Mouse (Mus musculus) heart, postnatal 25 days (tissue): ENCODE measurements around the gene C1s2. TPM values are rescaled to one million over a fixed set of nuclear protein-coding genes. Genes with fewer than 3 reads are reported as not detected.

Source experiments
- total RNA-seq, 2 experiments: library from RNA; stranded (reverse); gene quantifications; 2 replicates each; pipeline ENCODE4 v1.2.3; 2021

Gene C1s2
- total RNA-seq, 2 experiments from 2014 or later, result 0.48 to 0.62 TPM

Other genes with a start within 250 kb of the C1s2 start
- gene Pex5, start 221.0 kb downstream of the C1s2 start, total RNA-seq, result 10 to 100 TPM; 26.2 to 26.9 TPM
- 1 to 10 TPM in 1 of 2 experiments, under 1 TPM in 1; 0.49 to 1.5 TPM for gene Clstn3, start 171.3 kb downstream of the C1s2 start, total RNA-seq
- 1 to 10 TPM; 1.1 to 1.3 TPM for gene C1rl, start 143.0 kb downstream of the C1s2 start, total RNA-seq
- 10 to 100 TPM; 10.7 to 11.6 TPM for gene C1ra, start 123.7 kb downstream of the C1s2 start, total RNA-seq
- gene C1s1, start 93.7 kb downstream of the C1s2 start, total RNA-seq, result 10 to 100 TPM; 20.2 to 22.7 TPM
- 1 to 10 TPM in 1 of 2 experiments, under 1 TPM in 1; 0.95 to 1.3 TPM for gene C1rb, start 65.8 kb downstream of the C1s2 start, total RNA-seq
- gene Lpcat3, start 26.9 kb upstream of the C1s2 start, total RNA-seq, result 10 to 100 TPM; 39.6 to 43.9 TPM
- 10 to 100 TPM; 72.5 to 75.1 TPM for gene Emg1, start 76.1 kb upstream of the C1s2 start, total RNA-seq
- gene Phb2, start 76.3 kb upstream of the C1s2 start, total RNA-seq, result 100 to 1,000 TPM; 322 to 323 TPM
- 1 to 10 TPM; 4.7 TPM for gene Ptpn6, start 102.6 kb upstream of the C1s2 start, total RNA-seq
- gene Grcc10, start 105.3 kb upstream of the C1s2 start, total RNA-seq, result 100 to 1,000 TPM; 274 to 277 TPM
- 1 to 10 TPM in 1 of 2 experiments, not detected in 1; 3.8 TPM for gene Gm45234, start 119.9 kb upstream of the C1s2 start, total RNA-seq
- 10 to 100 TPM; 37.0 to 39.7 TPM for gene Atn1, start 120.4 kb upstream of the C1s2 start, total RNA-seq
- gene Eno2, start 133.6 kb upstream of the C1s2 start, total RNA-seq, result 1 to 10 TPM; 1.9 to 3.3 TPM
- gene Lrrc23, start 143.6 kb upstream of the C1s2 start, total RNA-seq, result not detected
- gene Spsb2, start 172.6 kb upstream of the C1s2 start, total RNA-seq, result 1 to 10 TPM; 2.9 to 3.3 TPM
- gene Tpi1, start 178.2 kb upstream of the C1s2 start, total RNA-seq, result 100 to 1,000 TPM; 837 to 904 TPM
- gene Usp5, start 193.4 kb upstream of the C1s2 start, total RNA-seq, result 10 to 100 TPM; 73.7 to 75.3 TPM
- 1 to 10 TPM in 1 of 2 experiments, under 1 TPM in 1; 0.91 to 1.6 TPM for gene Cdca3, start 193.5 kb upstream of the C1s2 start, total RNA-seq
- 1 to 10 TPM; 3.0 to 3.2 TPM for gene Gnb3, start 204.2 kb upstream of the C1s2 start, total RNA-seq
- 10 to 100 TPM; 12.3 to 13.5 TPM for gene P3h3, start 221.7 kb upstream of the C1s2 start, total RNA-seq
- 1 to 10 TPM in 1 of 2 experiments, under 1 TPM in 1; 0.62 to 1.0 TPM for gene Gpr162, start 227.9 kb upstream of the C1s2 start, total RNA-seq